ENCODE assay signal across 13 mouse cellular contexts in the genomic region with DNA sequence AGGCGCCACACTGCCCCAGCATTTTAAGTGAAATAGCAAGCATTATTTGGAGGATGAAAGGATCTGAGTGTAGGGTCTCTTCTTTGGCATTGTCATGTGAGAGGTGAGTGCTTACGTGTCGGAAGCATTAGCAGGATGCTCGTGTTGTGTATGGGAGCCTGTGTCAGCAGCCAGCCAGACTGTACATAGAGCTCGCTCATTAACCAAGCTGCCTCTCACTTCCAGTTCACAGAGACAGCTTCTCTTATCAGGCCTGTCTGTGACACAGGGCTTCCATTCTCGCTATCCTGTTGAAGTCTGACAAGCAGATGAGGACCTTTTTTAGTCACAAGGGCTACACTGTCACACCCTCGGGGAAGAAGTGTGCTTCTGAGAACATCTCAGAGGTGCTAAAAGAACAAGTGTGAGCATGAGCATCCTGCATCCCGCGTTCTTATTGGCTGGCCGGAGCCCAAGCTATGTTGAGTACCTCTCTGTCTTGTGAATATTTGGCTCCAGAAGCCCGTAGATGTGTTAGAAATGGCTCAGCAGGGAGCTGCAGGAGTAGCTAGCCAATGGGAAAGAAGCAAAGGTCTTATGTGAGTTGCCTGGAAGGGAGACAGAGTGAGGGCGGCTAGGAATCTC.
A peak's percentile ranks its signal among the peaks of the same experiment; 100 is the strongest.
DNase-seq lines count a peak whose midpoint lies in the region; ATAC-seq and TF ChIP-seq lines count a peak whose summit lies in the region.
"Had no signal": no experiment of that assay in that cellular context is flagged by ENCODE, and none has a peak within 500 bp of the region (broad histone marks: within the 10 kb centered on the region; RNA-seq: fewer than 3 reads in every experiment).

No protein-coding gene starts in this region.

- H3K9me3 ChIP-seq in forebrain, embryonic 15.5 days = no peaks in the 10 kb centered on the region
- peaks cover 3% of the 10 kb centered on the region for H3K9me3 ChIP-seq in hindbrain, embryonic 16.5 days (ENCODE audit: control insufficient read depth, low read length)
- no peaks in the 10 kb centered on the region for H3K9me3 ChIP-seq in stomach, postnatal 0 days (ENCODE audit: control insufficient read depth, low read length)

- H3K27ac ChIP-seq in forebrain, embryonic 15.5 days (replicated peaks) = peak overlapping the region; percentile 17; the same call in 1 of the 2 replicates
- H3K27ac ChIP-seq in hindbrain, embryonic 16.5 days (ENCODE audit: low read depth, low read length) = peak overlapping the region; percentile 45
- H3K27ac ChIP-seq in stomach, postnatal 0 days (replicated peaks) = no peak overlapping the region
- H3K27ac ChIP-seq: kidney, postnatal 0 days; liver, embryonic 13.5 days had no signal

- peak; percentile 53 for ATAC-seq in forebrain, embryonic 15.5 days (replicated peaks)
- peak; percentile 56 for ATAC-seq in hindbrain, embryonic 16.5 days
- ATAC-seq in stomach, postnatal 0 days (ENCODE audit: low FRiP score, low TSS enrichment) = no peak
- ATAC-seq: activated CD4-positive, CD25-positive, alpha-beta regulatory T cell, adult 4 months had no signal

- no peak overlapping the region for H3K4me2 ChIP-seq in forebrain, embryonic 15.5 days (replicated peaks)
- no peak overlapping the region for H3K4me2 ChIP-seq in hindbrain, embryonic 16.5 days (ENCODE audit: low read length)
- H3K4me2 ChIP-seq in stomach, postnatal 0 days (replicated peaks; ENCODE audit: low read depth) = no peak overlapping the region
- H3K4me2 ChIP-seq: liver, embryonic 13.5 days had no signal

- H3K4me1 ChIP-seq in forebrain, embryonic 15.5 days = peaks cover 16% of the 10 kb centered on the region
- H3K4me1 ChIP-seq in hindbrain, embryonic 16.5 days (ENCODE audit: control insufficient read depth, insufficient read depth, low read depth, low read length) = peaks cover 12% of the 10 kb centered on the region
- H3K4me1 ChIP-seq in stomach, postnatal 0 days (replicated peaks; ENCODE audit: control insufficient read depth, insufficient read depth) = no peaks in the 10 kb centered on the region
- H3K4me1 ChIP-seq: liver, embryonic 13.5 days; megakaryocyte, embryonic 14.5 days had no signal

- TF ChIP-seq EP300 in stomach, postnatal 0 days (optimal IDR thresholded peaks at IDR 0.05) = no peak

- H3K4me3 ChIP-seq in forebrain, embryonic 15.5 days = no peak overlapping the region
- no peak overlapping the region for H3K4me3 ChIP-seq in hindbrain, embryonic 16.5 days (ENCODE audit: low read length)
- no peak overlapping the region for H3K4me3 ChIP-seq in stomach, postnatal 0 days (ENCODE audit: low read depth, low read length)
- H3K4me3 ChIP-seq: liver, embryonic 13.5 days; megakaryocyte, embryonic 14.5 days had no signal

- WGBS in forebrain, embryonic 15.5 days = 55% methylated on average over 12 of the region's 12 CpGs
- WGBS in hindbrain, embryonic 16.5 days = 60% methylated on average over 12 of the region's 12 CpGs
- WGBS in stomach, postnatal 0 days = 74% methylated on average over 12 of the region's 12 CpGs

- peak; percentile 21 for DNase-seq in layer of hippocampus, adult 11-12 months (ENCODE audit: low spot score)
- DNase-seq in layer of hippocampus, postnatal 14 days (ENCODE audit: low spot score in 2 of 2) = no peak
- peak; percentile 55 to 73 for DNase-seq in right cerebral cortex, adult 2 months (ENCODE audit: low spot score in 2 of 2)
- no peak for DNase-seq in spleen, adult 18-20 months
- no peak for DNase-seq in stomach, postnatal 0 days (ENCODE audit: low spot score)
- DNase-seq: heart, postnatal 14 days; liver, embryonic 13.5 days; thymus, postnatal 14 days had no signal

- no peak overlapping the region for H3K9ac ChIP-seq in forebrain, embryonic 15.5 days (replicated peaks)
- H3K9ac ChIP-seq in hindbrain, embryonic 16.5 days (ENCODE audit: low read depth, low read length) = no peak overlapping the region
- no peak overlapping the region for H3K9ac ChIP-seq in stomach, postnatal 0 days (ENCODE audit: low read length)
- H3K9ac ChIP-seq: liver, embryonic 13.5 days had no signal

- H3K36me3 ChIP-seq in forebrain, embryonic 15.5 days = no peaks in the 10 kb centered on the region
- H3K36me3 ChIP-seq in hindbrain, embryonic 16.5 days (ENCODE audit: control insufficient read depth, insufficient read depth, low read length) = no peaks in the 10 kb centered on the region
- no peaks in the 10 kb centered on the region for H3K36me3 ChIP-seq in stomach, postnatal 0 days (ENCODE audit: control insufficient read depth, insufficient read depth, low read length)
- H3K36me3 ChIP-seq: liver, embryonic 13.5 days had no signal

- no peak for TF ChIP-seq CTCF in stomach, postnatal 0 days (IDR thresholded peaks at IDR 0.05; ENCODE audit: low read depth)

- no peaks in the 10 kb centered on the region for H3K27me3 ChIP-seq in forebrain, embryonic 15.5 days
- H3K27me3 ChIP-seq in hindbrain, embryonic 16.5 days (replicated peaks; ENCODE audit: control insufficient read depth, insufficient read depth, low read length) = no peaks in the 10 kb centered on the region
- no peaks in the 10 kb centered on the region for H3K27me3 ChIP-seq in stomach, postnatal 0 days (ENCODE audit: control insufficient read depth, insufficient read depth, low read length)
- H3K27me3 ChIP-seq: liver, embryonic 13.5 days; megakaryocyte, embryonic 14.5 days had no signal

Comparison
In these comparisons a context has a peak if more than half of its experiments do, and no peak if none do; other contexts are left out.
1. DNase-seq: peak in layer of hippocampus, adult 11-12 months (single experiment) and right cerebral cortex, adult 2 months (2 of 2); none in layer of hippocampus, postnatal 14 days (0 of 2), spleen, adult 18-20 months (0 of 2) and stomach, postnatal 0 days (single experiment).